Mouse (Mus musculus) CH12.LX (cell line): ENCODE measurements around the gene Akap1. TPM values are rescaled to one million over a fixed set of nuclear protein-coding genes. Genes with fewer than 3 reads are reported as not detected.
A peak's percentile ranks its signal among the peaks of the same experiment; 100 is the strongest.

ENCODE experiments used
- DNase-seq: peaks from one replicate; pipeline ENCODE4 v3.0.0-alpha.2; 2013; ENCODE audit errors: extremely low read depth
- H3K27ac ChIP-seq: 2 replicates; pipeline ENCODE4 v1.5.1; 2012; ENCODE audit warnings: low read depth, mild to moderate bottlenecking, control low read depth, moderate library complexity; ENCODE audit not compliant: insufficient read depth
- H3K27me3 ChIP-seq: replicated peaks from 2 replicates; pipeline ENCODE3; 2012; ENCODE audit warnings: inconsistent platforms
- H3K36me3 ChIP-seq, 2 experiments: replicated peaks in 1 of 2; 2 replicates each; pipeline versions ENCODE3 to v1.6.1; 2012; ENCODE audit warnings: inconsistent platforms in 1 of 2, low read length in 1 of 2, mild to moderate bottlenecking in 1 of 2, mixed read lengths in 1 of 2, moderate library complexity in 1 of 2; ENCODE audit not compliant: control insufficient read depth in 1 of 2, insufficient read depth in 1 of 2
- H3K4me1 ChIP-seq, 2 experiments: 2 replicates each; pipeline ENCODE4 v1.6.1; 2012; ENCODE audit warnings: inconsistent platforms in 1 of 2, moderate library complexity in 1 of 2; ENCODE audit not compliant: insufficient read depth in 2 of 2, control insufficient read depth in 1 of 2
- H3K4me2 ChIP-seq: 2 replicates; pipeline ENCODE4 v1.6.1; 2012; ENCODE audit warnings: low read depth, mild to moderate bottlenecking, control low read depth; ENCODE audit not compliant: poor library complexity, insufficient read depth, severe bottlenecking
- H3K4me3 ChIP-seq, 3 experiments: fragments of 150-350 bp in 1 of 3; sonication (generic) in 1 of 3; replicated peaks in 1 of 3; 2 replicates each; pipeline versions ENCODE3 to v1.5.1; 2011 to 2012; ENCODE audit warnings: low read depth in 2 of 3, low read length in 2 of 3, mild to moderate bottlenecking in 2 of 3, moderate library complexity in 2 of 3, control low read depth in 1 of 3, improper control_type of control experiment in 1 of 3, inconsistent platforms in 1 of 3, mixed read lengths in 1 of 3; ENCODE audit not compliant: poor library complexity in 1 of 3
- H3K79me2 ChIP-seq: replicated peaks from 2 replicates; pipeline ENCODE4 v1.6.1; 2012; ENCODE audit warnings: mild to moderate bottlenecking, moderate library complexity; ENCODE audit not compliant: control insufficient read depth, poor library complexity, insufficient read depth, severe bottlenecking; ENCODE audit errors: extremely low read depth
- H3K9ac ChIP-seq: 2 replicates; pipeline ENCODE4 v1.6.1; 2012; ENCODE audit warnings: low read depth, mild to moderate bottlenecking, control low read depth, moderate library complexity; ENCODE audit not compliant: insufficient read depth
- H3K9me3 ChIP-seq: replicated peaks from 2 replicates; pipeline ENCODE3; 2012; ENCODE audit warnings: low read length, inconsistent platforms, mixed read lengths
- BHLHE40 ChIP-seq: IDR thresholded peaks from 2 replicates; pipeline ENCODE4 v1.6.1; 2011; ENCODE audit warnings: mild to moderate bottlenecking, low read depth, low read length, improper control_type of control experiment
- CHD1 ChIP-seq: IDR thresholded peaks from 2 replicates; pipeline ENCODE4 v1.6.1; 2012; ENCODE audit warnings: low read depth, low read length, improper control_type of control experiment, inconsistent platforms
- CHD2 ChIP-seq: IDR thresholded peaks from 2 replicates; pipeline ENCODE4 v1.6.1; 2011; ENCODE audit warnings: low read length, improper control_type of control experiment
- CTCF ChIP-seq, 2 experiments: IDR thresholded peaks in 1 of 2; conservative IDR thresholded peaks in 1 of 2; 2 replicates each; pipeline ENCODE4 v1.5.1; 2011 to 2012; ENCODE audit warnings: low read depth in 2 of 2, low read length in 2 of 2, improper control_type of control experiment in 1 of 2, inconsistent platforms in 1 of 2, mild to moderate bottlenecking in 1 of 2, moderate library complexity in 1 of 2
- E2F4 ChIP-seq: IDR thresholded peaks from 2 replicates; pipeline ENCODE4 v1.6.1; 2011; ENCODE audit warnings: low read depth, low read length, improper control_type of control experiment; ENCODE audit not compliant: insufficient replicate concordance
- ELF1 ChIP-seq: IDR thresholded peaks from 2 replicates; pipeline ENCODE4 v1.6.1; 2014; ENCODE audit warnings: low read depth, mild to moderate bottlenecking, inconsistent platforms, low read length, improper control_type of control experiment
- EP300 ChIP-seq: IDR thresholded peaks from 2 replicates; pipeline ENCODE4 v1.6.1; 2011; ENCODE audit warnings: low read length, improper control_type of control experiment
- ETS1 ChIP-seq: conservative IDR thresholded peaks from 2 replicates; pipeline ENCODE4 v1.6.1; 2012; ENCODE audit warnings: low read depth, mild to moderate bottlenecking, inconsistent platforms, low read length, improper control_type of control experiment, moderate library complexity
- GABPA ChIP-seq: IDR thresholded peaks from 2 replicates; pipeline ENCODE4 v1.6.1; 2012; ENCODE audit warnings: low read depth, low read length, improper control_type of control experiment, inconsistent platforms; ENCODE audit not compliant: insufficient replicate concordance
- HCFC1 ChIP-seq: IDR thresholded peaks from 2 replicates; pipeline ENCODE4 v1.6.1; 2012; ENCODE audit warnings: low read depth, mild to moderate bottlenecking, inconsistent platforms, low read length, improper control_type of control experiment
- IRF4 ChIP-seq: IDR thresholded peaks from 2 replicates; pipeline ENCODE4 v1.6.1; 2014; ENCODE audit warnings: low read depth, mild to moderate bottlenecking, inconsistent platforms, low read length, improper control_type of control experiment
- JUN ChIP-seq: IDR thresholded peaks from 2 replicates; pipeline ENCODE4 v1.6.1; 2011; ENCODE audit warnings: low read depth, mild to moderate bottlenecking, low read length, improper control_type of control experiment, moderate library complexity; ENCODE audit not compliant: insufficient read depth
- JUND ChIP-seq: conservative IDR thresholded peaks from 2 replicates; pipeline ENCODE4 v1.6.1; 2011; ENCODE audit warnings: low read depth, low read length, improper control_type of control experiment
- KAT2A ChIP-seq: IDR thresholded peaks from 2 replicates; pipeline ENCODE4 v1.6.1; 2012; ENCODE audit warnings: low read length, improper control_type of control experiment, inconsistent platforms; ENCODE audit not compliant: insufficient replicate concordance
- MAFK ChIP-seq: IDR thresholded peaks from 2 replicates; pipeline ENCODE4 v1.6.1; 2011; ENCODE audit warnings: low read length, improper control_type of control experiment; ENCODE audit not compliant: insufficient replicate concordance
- MAX ChIP-seq: IDR thresholded peaks from 2 replicates; pipeline ENCODE4 v1.6.1; 2011; ENCODE audit warnings: low read length, improper control_type of control experiment
- MAZ ChIP-seq: IDR thresholded peaks from 2 replicates; pipeline ENCODE4 v1.6.1; 2012; ENCODE audit warnings: low read depth, mild to moderate bottlenecking, inconsistent platforms, low read length, improper control_type of control experiment, moderate library complexity
- MEF2A ChIP-seq: IDR thresholded peaks from 2 replicates; pipeline ENCODE4 v1.6.1; 2014; ENCODE audit warnings: low read depth, mild to moderate bottlenecking, inconsistent platforms, low read length, improper control_type of control experiment, borderline replicate concordance
- MXI1 ChIP-seq: IDR thresholded peaks from 2 replicates; pipeline ENCODE4 v1.6.1; 2011; ENCODE audit warnings: mild to moderate bottlenecking, low read depth, low read length, improper control_type of control experiment
- MYC ChIP-seq: IDR thresholded peaks from 2 replicates; pipeline ENCODE4 v1.6.1; 2011; ENCODE audit warnings: low read depth, mild to moderate bottlenecking, improper control_type of control experiment, low read length
- NELFE ChIP-seq: IDR thresholded peaks from 2 replicates; pipeline ENCODE4 v1.6.1; 2011; ENCODE audit warnings: low read depth, low read length, improper control_type of control experiment
- NRF1 ChIP-seq: IDR thresholded peaks from 2 replicates; pipeline ENCODE4 v1.6.1; 2014; ENCODE audit warnings: low read depth, mild to moderate bottlenecking, inconsistent platforms, low read length, improper control_type of control experiment, moderate library complexity
- PAX5 ChIP-seq: IDR thresholded peaks from 2 replicates; pipeline ENCODE4 v1.6.1; 2012; ENCODE audit warnings: low read length, inconsistent platforms, mixed read lengths
- POLR2A ChIP-seq: IDR thresholded peaks from 2 replicates; pipeline ENCODE4 v1.6.1; 2011; ENCODE audit warnings: low read depth, mild to moderate bottlenecking, improper control_type of control experiment, low read length
- POLR2AphosphoS2 ChIP-seq: IDR thresholded peaks from 2 replicates; pipeline ENCODE4 v1.6.1; 2011; ENCODE audit warnings: low read depth, low read length, improper control_type of control experiment
- RAD21 ChIP-seq: IDR thresholded peaks from 2 replicates; pipeline ENCODE4 v1.6.1; 2011; ENCODE audit warnings: low read depth, mild to moderate bottlenecking, low read length, improper control_type of control experiment, moderate library complexity
- RCOR1 ChIP-seq: conservative IDR thresholded peaks from 2 replicates; pipeline ENCODE4 v1.6.1; 2012; ENCODE audit warnings: low read depth, mild to moderate bottlenecking, inconsistent platforms, low read length, improper control_type of control experiment
- SIN3A ChIP-seq: IDR thresholded peaks from 2 replicates; pipeline ENCODE4 v1.6.1; 2012; ENCODE audit warnings: low read length, improper control_type of control experiment, inconsistent platforms
- SMC3 ChIP-seq: IDR thresholded peaks from 2 replicates; pipeline ENCODE4 v1.6.1; 2011; ENCODE audit warnings: low read depth, low read length, improper control_type of control experiment
- TBP ChIP-seq: conservative IDR thresholded peaks from 2 replicates; pipeline ENCODE4 v1.6.1; 2011; ENCODE audit warnings: low read depth, low read length, improper control_type of control experiment
- TCF12 ChIP-seq: IDR thresholded peaks from 2 replicates; pipeline ENCODE4 v1.6.1; 2014; ENCODE audit warnings: low read depth, mild to moderate bottlenecking, inconsistent platforms, low read length, improper control_type of control experiment
- UBTF ChIP-seq: IDR thresholded peaks from 2 replicates; pipeline ENCODE4 v1.6.1; 2012; ENCODE audit warnings: low read depth, mild to moderate bottlenecking, inconsistent platforms, low read length, improper control_type of control experiment, moderate library complexity
- USF1 ChIP-seq: IDR thresholded peaks from 2 replicates; pipeline ENCODE4 v1.6.1; 2014; ENCODE audit warnings: low read depth, mild to moderate bottlenecking, inconsistent platforms, low read length, improper control_type of control experiment
- USF2 ChIP-seq: conservative IDR thresholded peaks from 2 replicates; pipeline ENCODE4 v1.6.1; 2011; ENCODE audit warnings: low read depth, low read length, improper control_type of control experiment
- ZC3H11A ChIP-seq: IDR thresholded peaks from 2 replicates; pipeline ENCODE4 v1.6.1; 2012; ENCODE audit warnings: low read depth, mild to moderate bottlenecking, inconsistent platforms, low read length, improper control_type of control experiment
- ZKSCAN1 ChIP-seq: IDR thresholded peaks from 2 replicates; pipeline ENCODE4 v1.6.1; 2012; ENCODE audit warnings: low read depth, inconsistent platforms, low read length, improper control_type of control experiment, borderline replicate concordance
- ZMIZ1 ChIP-seq: IDR thresholded peaks from 2 replicates; pipeline ENCODE4 v1.6.1; 2012; ENCODE audit warnings: low read depth, mild to moderate bottlenecking, inconsistent platforms, low read length, improper control_type of control experiment
- ZNF384 ChIP-seq: IDR thresholded peaks from 2 replicates; pipeline ENCODE4 v1.6.1; 2012; ENCODE audit warnings: low read depth, low read length, improper control_type of control experiment, inconsistent platforms
- dilution Hi-C: fragments of 300-500 bp; cut with MboI; formaldehyde crosslinking; loops from 2 replicates; pipeline ENCODE4 v1.14.3; 2020; ENCODE audit warnings: low sequenced_read_pairs; ENCODE audit not compliant: extremely low pct_unique_long_range_greater_than_20kb, extremely low pct_ligation_motif_present
- in situ Hi-C: fragments of 300-500 bp; cut with MboI; formaldehyde crosslinking; loops from 3 replicates; pipeline ENCODE4 v1.14.3; 2019; ENCODE audit warnings: low sequenced_read_pairs, low pct_ligation_motif_present, low pct_unique_long_range_greater_than_20kb, mixed read lengths
- polyA plus RNA-seq: library from polyadenylated mRNA; unstranded; fragments of >175 nt; gene quantifications from 2 replicates; pipeline ENCODE4 v1.2.1, GENCODE M21; 2012; ENCODE audit warnings: low read depth; ENCODE audit not compliant: insufficient read length
- total RNA-seq, 2 experiments: library from RNA; depleted of rRNA; stranded (reverse); fragments of 300-350 nt in 1 of 2; fragments of >200 nt in 1 of 2; gene quantifications; 2 replicates each; pipeline ENCODE4 v1.2.3; 2012 to 2014

Akap1 gene
- total RNA-seq (2012; rRNA removed): 46.4 and 57.6 TPM in 2 replicates
- 47.5 and 51.6 TPM in 2 replicates for total RNA-seq (2014; rRNA removed)
- 53.4 and 54.8 TPM in 2 replicates for polyA plus RNA-seq

GRCm38 (mm10) chr11:88864458-88865197, at the start of gene Akap1:
Gene Akap1, minus strand, starts transcription at chr11:88864586.
- DNase-seq: peak; percentile 98
- Histone ChIP-seq H3K4me2 (peak within 1 kb of the TSS; percentile 54), H3K4me1 (peaks cover 14 to 39% of the 10 kb centered on the region in 2 experiments), H3K36me3 (peaks cover 0 to 13% of the 10 kb centered on the region in 2 experiments), H3K9ac (peak within 1 kb of the TSS; percentile 71), H3K79me2 (peaks cover 42% of the 10 kb centered on the region), H3K27me3 (peaks cover 8% of the 10 kb centered on the region), H3K27ac (peak within 1 kb of the TSS; percentile 1; the same call in 1 of the 2 replicates), H3K9me3 (no peaks in the 10 kb centered on the region), H3K4me3 (peak within 1 kb of the TSS; percentile 66 to 89 (median 77))
- in situ Hi-C loops (no loop called here), dilution Hi-C loops (no loop called here)
- TF ChIP-seq MEF2A: peak; percentile 73
- no peak for TF ChIP-seq ZNF384
- peak; percentile 99 for TF ChIP-seq CHD2
- peak; percentile 100 for TF ChIP-seq MXI1
- no peak for TF ChIP-seq GABPA
- TF ChIP-seq POLR2AphosphoS2: peak; percentile 94
- 0 out of 2 replicates have a peak, but pooled peaks have one; percentile 8 for TF ChIP-seq ETS1
- peak; percentile 95 for TF ChIP-seq SIN3A
- no peak for TF ChIP-seq ZKSCAN1
- no peak for TF ChIP-seq SMC3
- TF ChIP-seq MYC: peak; percentile 94; the same call in 1 of the 2 replicates
- TF ChIP-seq MAFK: no peak
- TF ChIP-seq HCFC1: peak; percentile 69
- peak; percentile 94 for TF ChIP-seq ZMIZ1
- TF ChIP-seq JUN: no peak
- no peak for TF ChIP-seq CHD1
- no peak for TF ChIP-seq JUND
- no peak for TF ChIP-seq CTCF (conservative IDR thresholded peaks at IDR 0.05 in 1 of 2, IDR thresholded peaks at IDR 0.05 in 1 of 2; ENCODE audit: low read depth in 2 of 2, low read length in 2 of 2)
- TF ChIP-seq ZC3H11A: no peak
- TF ChIP-seq MAZ: peak; percentile 84
- peak; percentile 93; the same call in 1 of the 2 replicates for TF ChIP-seq TCF12
- peak; percentile 37; the same call in 1 of the 2 replicates for TF ChIP-seq ELF1
- TF ChIP-seq IRF4: peak; percentile 65
- TF ChIP-seq RAD21: no peak
- TF ChIP-seq POLR2A: peak; percentile 98
- 0 out of 2 replicates have a peak, but pooled peaks have one; percentile 26 for TF ChIP-seq E2F4
- peak; percentile 97 for TF ChIP-seq NELFE
- no peak; the same call in 1 of the 2 replicates for TF ChIP-seq USF2
- peak; percentile 97 for TF ChIP-seq NRF1
- peak; percentile 39 for TF ChIP-seq USF1
- TF ChIP-seq RCOR1: 0 out of 2 replicates have a peak, but pooled peaks have one; percentile 59
- TF ChIP-seq PAX5: no peak
- TF ChIP-seq KAT2A: no peak
- peak; percentile 97 for TF ChIP-seq MAX
- peak; percentile 70; the same call in 1 of the 2 replicates for TF ChIP-seq BHLHE40
- 0 out of 2 replicates have a peak, but pooled peaks have one; percentile 34 for TF ChIP-seq TBP
- TF ChIP-seq EP300: no peak
- no peak; the same call in 1 of the 2 replicates for TF ChIP-seq UBTF
